Mouse (Mus musculus): ENCODE measurements at regions not wholly inside any gene's neighbourhood (a gene's known extent, or its start where the extent isn't known, plus 50 kb on each side); places are given as distances from the start of the nearest gene placed in this dataset.

DNA sequence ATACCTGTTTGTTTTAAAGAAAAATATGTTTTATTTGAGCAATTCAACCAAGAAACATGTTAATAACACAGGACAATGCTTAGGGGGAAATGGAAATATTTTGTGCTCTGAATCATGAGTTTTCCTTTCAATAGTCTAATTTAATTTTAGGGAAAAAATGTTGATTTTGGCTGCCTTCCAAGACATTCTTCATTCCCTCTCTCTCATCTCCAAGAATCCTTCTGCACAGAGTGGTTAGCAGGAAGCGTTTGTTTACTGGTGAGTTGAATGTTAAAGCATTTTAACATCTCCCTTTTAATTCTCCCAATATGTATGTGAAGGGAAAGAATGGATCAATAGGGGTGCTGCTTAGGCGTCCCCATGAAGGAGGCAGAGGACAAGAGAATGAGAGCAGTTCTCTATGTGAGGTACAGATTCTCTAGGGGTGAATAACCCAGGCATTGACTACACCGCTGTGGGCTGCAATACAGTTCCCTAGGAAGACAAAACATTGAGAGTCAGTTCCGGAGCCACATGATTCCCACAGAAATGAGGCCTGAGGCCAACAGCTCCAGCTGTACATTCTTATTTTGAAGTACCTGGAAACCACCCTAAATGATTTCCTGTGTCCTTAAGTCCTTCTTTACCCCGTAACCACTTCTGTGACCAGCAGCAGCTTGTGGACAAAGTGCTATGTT lies 512.7 kb downstream of the Rfpl4b start:
- H3K27me3 ChIP-seq (ENCODE audit: insufficient read depth, low read length), result no peaks in the 10 kb centered on the region
- H3K36me3 ChIP-seq (ENCODE audit: insufficient read depth, low read length), result no peaks in the 10 kb centered on the region
- no peak overlapping the region for H3K9ac ChIP-seq (ENCODE audit: low read depth, low read length)
- no peak for TF ChIP-seq CTCF (IDR thresholded peaks at IDR 0.05; ENCODE audit: low read depth)
- DNase-seq (ENCODE audit: low spot score) (peak; percentile 76), ATAC-seq (replicated peaks; ENCODE audit: low FRiP score, low read depth) (no peak)
- no peak overlapping the region for H3K4me2 ChIP-seq (ENCODE audit: low read length)
- H3K9me3 ChIP-seq (replicated peaks; ENCODE audit: low read length), result no peaks in the 10 kb centered on the region
- WGBS, result 43% methylated on average over 5 of the region's 5 CpGs
- no peak overlapping the region for H3K4me3 ChIP-seq (replicated peaks; ENCODE audit: low read depth, low read length)
- peak overlapping the region; percentile 34; the same call in 1 of the 2 replicates for H3K27ac ChIP-seq
- H3K4me1 ChIP-seq (replicated peaks; ENCODE audit: insufficient read depth, low read length), result no peaks in the 10 kb centered on the region

DNA sequence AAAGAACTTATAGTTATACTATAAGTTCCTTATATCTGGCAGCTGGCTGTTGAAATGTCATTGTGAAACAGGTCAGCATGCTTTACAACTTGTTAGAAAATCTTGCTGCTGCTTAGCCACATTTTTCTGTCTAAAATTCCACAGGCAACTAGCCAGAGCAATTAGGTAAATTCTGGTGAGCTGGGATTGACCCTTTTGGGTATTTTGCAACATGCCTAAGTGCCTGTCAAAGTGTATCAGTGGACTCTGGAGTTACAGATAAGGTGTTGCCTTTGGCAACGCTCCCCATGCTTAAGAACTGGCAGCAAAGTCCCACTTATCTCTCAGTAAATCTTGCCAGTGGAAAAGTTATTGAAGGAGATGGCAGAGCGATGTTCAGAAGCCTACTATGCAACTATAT lies 525.9 kb downstream of the Rfpl4b start:
- no peak for TF ChIP-seq CTCF (IDR thresholded peaks at IDR 0.05; ENCODE audit: low read depth)
- H3K27ac ChIP-seq, result no peak overlapping the region
- no peaks in the 10 kb centered on the region for H3K27me3 ChIP-seq (ENCODE audit: insufficient read depth, low read length)
- ATAC-seq (replicated peaks; ENCODE audit: low FRiP score, low read depth), result no peak
- H3K9ac ChIP-seq (ENCODE audit: low read depth, low read length), result no peak overlapping the region
- no peak overlapping the region for H3K4me2 ChIP-seq (ENCODE audit: low read length)
- no peak overlapping the region for H3K4me3 ChIP-seq (replicated peaks; ENCODE audit: low read depth, low read length)
- H3K9me3 ChIP-seq (replicated peaks; ENCODE audit: low read length), result no peaks in the 10 kb centered on the region
- no peaks in the 10 kb centered on the region for H3K4me1 ChIP-seq (replicated peaks; ENCODE audit: insufficient read depth, low read length)
- H3K36me3 ChIP-seq (ENCODE audit: insufficient read depth, low read length), result no peaks in the 10 kb centered on the region
- DNase-seq (ENCODE audit: low spot score), result no peak
- 66% methylated on average over 2 of the region's 2 CpGs for WGBS

DNA sequence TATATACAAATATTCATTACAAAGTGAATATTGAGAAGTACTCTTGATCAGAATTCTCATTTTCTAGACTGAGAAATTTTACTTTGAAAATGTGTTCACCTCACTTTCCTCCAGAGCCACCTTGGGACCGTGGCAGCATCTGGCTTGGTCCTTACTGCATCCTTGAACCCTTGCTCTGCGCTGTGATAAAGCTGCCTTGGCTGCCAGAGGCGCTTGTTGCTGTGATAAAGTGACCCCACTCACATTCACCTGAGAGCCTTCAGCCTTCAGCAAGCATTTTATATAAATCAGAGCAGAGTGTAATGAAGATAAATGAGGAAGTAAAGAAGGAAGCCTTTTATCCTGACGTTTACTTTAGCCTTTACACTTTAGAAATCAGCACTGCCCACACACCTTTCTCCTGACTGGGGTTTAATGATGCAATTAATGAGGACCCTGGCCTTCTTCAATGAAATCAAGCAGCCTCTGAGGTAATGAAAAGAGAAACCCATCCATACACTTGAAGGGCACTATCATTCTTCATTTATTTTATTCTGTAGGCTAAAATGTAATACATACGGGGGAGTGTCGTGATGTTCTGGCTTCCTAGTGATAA lies 532.8 kb downstream of the Rfpl4b start:
- Histone ChIP-seq H3K36me3 (ENCODE audit: insufficient read depth, low read length) (no peaks in the 10 kb centered on the region), H3K4me1 (replicated peaks; ENCODE audit: insufficient read depth, low read length) (no peaks in the 10 kb centered on the region), H3K4me3 (replicated peaks; ENCODE audit: low read depth, low read length) (no peak overlapping the region), H3K9ac (ENCODE audit: low read depth, low read length) (no peak overlapping the region), H3K27ac (no peak overlapping the region), H3K27me3 (ENCODE audit: insufficient read depth, low read length) (no peaks in the 10 kb centered on the region), H3K9me3 (replicated peaks; ENCODE audit: low read length) (no peaks in the 10 kb centered on the region), H3K4me2 (ENCODE audit: low read length) (no peak overlapping the region)
- no peak for TF ChIP-seq CTCF (IDR thresholded peaks at IDR 0.05; ENCODE audit: low read depth)
- 24% methylated on average over 6 of the region's 6 CpGs for WGBS
- DNase-seq (ENCODE audit: low spot score) (peak; percentile 70), ATAC-seq (replicated peaks; ENCODE audit: low FRiP score, low read depth) (peak; percentile 52; the same call in 1 of the 2 replicates)

DNA sequence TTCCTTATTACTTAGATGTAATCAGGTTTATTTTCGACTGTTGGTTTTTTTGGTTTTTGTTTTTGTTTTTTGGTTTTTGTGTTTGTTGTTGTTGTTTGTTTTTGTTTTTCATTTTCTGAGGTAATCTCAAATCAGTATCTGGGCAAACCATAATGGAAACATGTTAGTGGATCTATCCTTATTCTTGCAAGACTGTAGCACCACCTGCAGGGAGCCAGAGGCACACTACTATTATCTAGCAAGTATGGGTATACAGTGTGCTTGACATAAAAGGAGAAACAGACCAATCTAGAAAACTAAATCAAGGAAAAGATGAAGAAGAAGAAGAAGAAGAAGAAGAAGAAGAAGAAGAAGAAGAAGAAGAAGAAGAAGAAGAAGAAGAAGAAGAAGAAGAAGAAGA lies 552.4 kb downstream of the Rfpl4b start:
- Histone ChIP-seq H3K27ac (no peak overlapping the region), H3K9me3 (replicated peaks; ENCODE audit: low read length) (no peaks in the 10 kb centered on the region), H3K4me3 (replicated peaks; ENCODE audit: low read depth, low read length) (no peak overlapping the region), H3K27me3 (ENCODE audit: insufficient read depth, low read length) (no peaks in the 10 kb centered on the region), H3K36me3 (ENCODE audit: insufficient read depth, low read length) (no peaks in the 10 kb centered on the region), H3K4me1 (replicated peaks; ENCODE audit: insufficient read depth, low read length) (no peaks in the 10 kb centered on the region), H3K4me2 (ENCODE audit: low read length) (no peak overlapping the region), H3K9ac (ENCODE audit: low read depth, low read length) (no peak overlapping the region)
- WGBS, result 88% methylated on average over 1 of the region's 1 CpGs
- DNase-seq (ENCODE audit: low spot score), result no peak
- no peak for ATAC-seq (replicated peaks; ENCODE audit: low FRiP score, low read depth)
- peak; percentile 56; the same call in 1 of the 2 replicates for TF ChIP-seq CTCF (IDR thresholded peaks at IDR 0.05; ENCODE audit: low read depth)

DNA sequence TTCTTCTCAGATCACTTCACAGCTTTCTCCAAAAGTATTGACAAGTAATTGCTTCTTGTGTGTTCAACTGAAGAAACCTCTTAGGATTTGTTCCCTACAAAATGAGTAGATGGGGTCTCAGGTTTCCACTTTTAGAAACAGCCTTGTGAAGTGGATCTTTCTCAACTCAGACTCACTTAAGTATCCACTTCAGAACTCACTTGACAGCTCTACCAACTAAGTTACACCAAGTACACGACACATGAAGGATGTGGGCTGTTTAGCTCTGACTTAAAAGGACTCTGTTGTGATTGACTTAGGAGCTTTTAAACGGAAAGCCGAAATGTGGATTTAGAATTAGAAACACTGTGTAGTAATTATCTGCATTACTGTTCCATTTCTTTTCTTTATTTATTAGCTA lies 556.0 kb downstream of the Rfpl4b start:
- Histone ChIP-seq H3K9ac (ENCODE audit: low read depth, low read length) (no peak overlapping the region), H3K36me3 (ENCODE audit: insufficient read depth, low read length) (no peaks in the 10 kb centered on the region), H3K27ac (no peak overlapping the region), H3K4me3 (replicated peaks; ENCODE audit: low read depth, low read length) (no peak overlapping the region), H3K27me3 (ENCODE audit: insufficient read depth, low read length) (no peaks in the 10 kb centered on the region), H3K4me2 (ENCODE audit: low read length) (no peak overlapping the region), H3K9me3 (replicated peaks; ENCODE audit: low read length) (no peaks in the 10 kb centered on the region), H3K4me1 (replicated peaks; ENCODE audit: insufficient read depth, low read length) (no peaks in the 10 kb centered on the region)
- ATAC-seq (replicated peaks; ENCODE audit: low FRiP score, low read depth) (no peak), DNase-seq (ENCODE audit: low spot score) (no peak)
- WGBS, result 71% methylated on average over 3 of the region's 3 CpGs
- TF ChIP-seq CTCF (IDR thresholded peaks at IDR 0.05; ENCODE audit: low read depth), result no peak

DNA sequence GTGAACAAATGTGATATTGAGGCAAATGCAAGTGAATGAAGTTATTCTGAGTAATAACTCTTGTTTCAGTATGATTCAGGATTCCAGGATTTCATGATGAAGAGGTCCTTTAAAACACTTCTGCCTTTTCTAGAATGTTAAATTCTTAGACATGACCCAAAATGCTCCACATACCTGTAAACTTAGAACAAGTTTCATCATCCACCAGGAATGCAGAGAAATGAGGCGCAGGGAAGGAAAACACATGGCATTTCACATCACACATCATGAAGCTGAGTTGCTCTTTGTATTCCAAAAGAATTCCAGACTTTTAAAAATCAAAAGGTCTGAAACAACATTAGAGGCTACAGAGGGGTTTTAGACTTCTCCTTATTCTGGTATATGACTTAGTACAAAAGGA lies 574.8 kb downstream of the Rfpl4b start:
- Histone ChIP-seq H3K27me3 (ENCODE audit: insufficient read depth, low read length) (no peaks in the 10 kb centered on the region), H3K4me1 (replicated peaks; ENCODE audit: insufficient read depth, low read length) (no peaks in the 10 kb centered on the region), H3K4me2 (ENCODE audit: low read length) (no peak overlapping the region), H3K9me3 (replicated peaks; ENCODE audit: low read length) (no peaks in the 10 kb centered on the region), H3K9ac (ENCODE audit: low read depth, low read length) (no peak overlapping the region), H3K36me3 (ENCODE audit: insufficient read depth, low read length) (no peaks in the 10 kb centered on the region), H3K27ac (no peak overlapping the region), H3K4me3 (replicated peaks; ENCODE audit: low read depth, low read length) (no peak overlapping the region)
- TF ChIP-seq CTCF (IDR thresholded peaks at IDR 0.05; ENCODE audit: low read depth), result no peak
- WGBS, result 79% methylated on average over 1 of the region's 1 CpGs
- ATAC-seq (replicated peaks; ENCODE audit: low FRiP score, low read depth), result no peak
- DNase-seq (ENCODE audit: low spot score), result no peak

Data from kidney, postnatal 0 days (tissue).